Mouse (Mus musculus) C2C12 (cell line): ENCODE measurements at regions not wholly inside any gene's neighbourhood (a gene's known extent, or its start where the extent isn't known, plus 50 kb on each side); places are given as distances from the start of the nearest gene placed in this dataset.

Experiments used
- CEBPB ChIP-seq: IDR thresholded peaks from one replicate; pipeline ENCODE4 v1.6.1; 2011; ENCODE audit warnings: low read depth, mild to moderate bottlenecking, control low read depth, moderate library complexity
- CTCF ChIP-seq: IDR thresholded peaks from one replicate; pipeline ENCODE4 v1.5.1; 2011; ENCODE audit not compliant: control insufficient read depth, insufficient read depth, insufficient read length
- FOSL1 ChIP-seq: IDR thresholded peaks from one replicate; pipeline ENCODE4 v1.8.0; 2011; ENCODE audit warnings: mild to moderate bottlenecking, low read length; ENCODE audit not compliant: poor library complexity, insufficient read depth, severe bottlenecking
- MAX ChIP-seq: IDR thresholded peaks from one replicate; pipeline ENCODE4 v1.6.1; 2011; ENCODE audit warnings: mild to moderate bottlenecking, control low read depth
- USF1 ChIP-seq: IDR thresholded peaks from one replicate; pipeline ENCODE4 v1.6.1; 2011; ENCODE audit warnings: low read depth, mild to moderate bottlenecking, control low read depth, moderate library complexity

DNA sequence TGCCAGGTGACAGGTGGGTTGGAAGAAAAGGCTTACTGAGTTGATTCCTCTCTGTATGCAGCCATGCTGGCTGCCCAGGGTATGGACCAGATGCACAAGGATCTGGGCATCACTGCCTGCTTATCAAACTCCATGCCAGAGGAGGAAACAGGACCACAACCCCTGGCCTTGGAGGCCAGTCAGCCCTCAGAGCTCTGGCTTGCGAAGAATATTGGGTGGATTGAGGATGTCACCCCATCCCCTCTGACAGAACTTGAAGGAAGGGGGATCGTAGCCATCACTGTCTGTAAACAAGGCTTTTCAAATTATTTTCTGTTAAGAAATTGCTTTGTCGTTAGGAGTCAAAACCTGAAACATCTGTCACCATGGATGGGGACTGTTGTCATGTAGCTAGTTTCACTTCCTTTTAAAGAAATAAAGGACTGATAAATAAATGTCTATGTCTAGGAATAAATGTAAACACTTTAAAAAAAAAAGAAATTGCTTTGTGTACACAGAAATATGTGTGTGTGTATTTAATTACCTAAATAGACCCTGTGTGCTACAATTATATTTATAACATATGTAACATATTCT is 55.0 kb upstream of the Tbl1xr1 start:
- TF ChIP-seq CEBPB (no peak), FOSL1 (no peak), MAX (no peak), CTCF (no peak), USF1 (no peak)
